Mouse (Mus musculus): ENCODE data around the gene Rnf40.

Rnf40 gene

GRCm38 (mm10) chr7:127588011-127588871 lies at the start of gene Rnf40, which contains the start of gene Ccdc189:
TSS of gene Rnf40 (plus strand) at chr7:127588767.
TSS of gene Ccdc189 (minus strand) at chr7:127588595.
- peak; percentile 95 for DNase-seq (ENCODE audit: extremely low read depth, insufficient read length, low spot score)

DNA sequence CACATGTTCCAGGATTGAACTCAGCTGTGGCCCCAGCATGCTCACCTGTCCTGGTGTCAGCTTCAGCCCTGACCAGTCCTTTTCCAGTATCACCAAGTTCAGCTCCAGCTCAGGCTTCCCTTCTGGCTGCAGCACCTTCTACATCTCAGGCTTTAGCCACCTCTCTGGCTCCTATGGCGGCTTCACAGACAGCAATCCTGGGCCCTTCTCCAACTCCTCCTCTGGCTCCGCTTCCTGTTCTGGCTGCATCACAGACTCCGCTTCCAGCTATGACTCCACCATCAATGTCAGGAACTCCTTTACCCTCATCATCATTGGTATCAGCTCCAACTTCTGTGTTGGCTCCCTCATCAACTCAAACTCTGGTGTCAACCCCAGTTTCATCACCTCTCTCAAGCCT lies 46.9 kb upstream of the Rnf40 start:
- no peak for DNase-seq (ENCODE audit: extremely low read depth, insufficient read length, low spot score)

- no peak for DNase-seq (ENCODE audit: extremely low read depth, insufficient read length, low spot score)
These were observed 39.3 kb upstream of the Rnf40 start for GRCm38 (mm10) chr7:127549116-127549835.

DNA sequence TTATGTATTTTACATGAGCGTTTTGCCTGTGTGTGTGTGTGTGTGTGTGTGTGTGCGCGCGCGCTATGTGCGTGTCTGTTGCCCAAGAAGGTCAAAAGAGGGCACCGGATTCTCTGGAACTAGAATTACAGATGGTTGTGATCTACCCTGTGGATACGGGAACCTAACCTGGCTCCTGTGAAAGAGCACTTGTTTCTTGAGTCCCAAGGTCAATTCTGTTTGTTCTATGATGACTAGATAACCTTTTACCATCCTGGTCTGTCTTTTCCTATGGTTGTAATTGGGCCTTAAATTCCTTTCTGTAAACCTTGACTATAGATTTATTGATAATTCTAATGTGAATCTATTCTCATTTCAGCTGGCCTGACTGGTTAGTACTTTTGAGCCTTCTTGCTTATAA lies 37.0 kb upstream of the Rnf40 start:
- no peak for DNase-seq (ENCODE audit: extremely low read depth, insufficient read length, low spot score)

- DNase-seq (ENCODE audit: extremely low read depth, insufficient read length, low spot score), result no peak
These were observed 28.0 kb upstream of the Rnf40 start for GRCm38 (mm10) chr7:127560580-127560979.

- DNase-seq (ENCODE audit: extremely low read depth, insufficient read length, low spot score), result no peak
These were observed 27.2 kb upstream of the Rnf40 start, which contains the start of gene Tmem265 for GRCm38 (mm10) chr7:127561340-127561858. TSS of gene Tmem265 (plus strand) at chr7:127561390.

DNA sequence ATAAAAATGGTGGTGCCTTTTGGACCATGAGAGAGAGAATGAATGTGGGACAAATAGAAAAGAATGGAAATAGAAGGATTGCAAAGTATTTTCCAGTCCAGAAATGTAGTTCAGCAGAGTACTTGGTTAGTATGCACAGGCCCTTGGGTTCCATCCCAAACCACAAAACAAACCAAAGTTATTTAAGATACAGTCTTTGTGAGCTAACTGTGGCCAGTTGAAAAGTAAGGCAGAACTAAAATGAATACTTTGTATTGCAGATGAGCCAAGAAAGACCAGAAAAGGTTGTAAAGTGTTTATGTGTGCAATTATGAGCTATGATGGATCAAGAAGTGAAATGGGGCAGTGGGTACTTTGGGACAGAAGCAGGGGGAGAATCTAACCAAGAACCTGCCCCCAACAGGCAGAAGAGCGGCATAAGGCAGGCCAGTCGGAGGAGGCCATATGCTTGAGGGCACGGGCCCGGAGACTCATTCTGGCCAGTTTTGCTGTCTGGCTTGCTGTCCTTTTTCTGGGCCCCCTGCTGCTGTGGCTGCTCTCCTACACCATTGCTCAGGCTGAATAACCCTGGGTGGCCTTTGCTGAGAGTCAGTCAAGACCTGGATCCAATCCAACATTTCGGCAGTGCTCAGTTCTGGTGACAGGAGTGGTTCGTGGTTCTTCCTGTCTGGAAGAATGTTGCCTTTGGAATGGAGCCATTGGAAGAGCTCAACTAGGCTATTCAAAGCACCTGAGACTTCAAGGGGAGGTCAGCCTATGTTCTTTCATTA lies 24.0 kb upstream of the Rnf40 start:
- DNase-seq (ENCODE audit: extremely low read depth, insufficient read length, low spot score), result peak; percentile 32

GRCm38 (mm10) chr7:127572895-127573471 lies 15.6 kb upstream of the Rnf40 start, which contains the start of gene Phkg2:
TSS of gene Phkg2 (plus strand) at chr7:127573340.
- DNase-seq (ENCODE audit: extremely low read depth, insufficient read length, low spot score), result peak; percentile 85

GRCm38 (mm10) chr7:127573503-127574008 lies 15.0 kb upstream of the Rnf40 start:
- DNase-seq (ENCODE audit: extremely low read depth, insufficient read length, low spot score), result peak; percentile 30

- DNase-seq (ENCODE audit: extremely low read depth, insufficient read length, low spot score), result no peak
These were observed 14.5 kb upstream of the Rnf40 start for GRCm38 (mm10) chr7:127574115-127574514.

- DNase-seq (ENCODE audit: extremely low read depth, insufficient read length, low spot score), result no peak
These were observed 5.3 kb upstream of the Rnf40 start for GRCm38 (mm10) chr7:127583260-127583659.

DNA sequence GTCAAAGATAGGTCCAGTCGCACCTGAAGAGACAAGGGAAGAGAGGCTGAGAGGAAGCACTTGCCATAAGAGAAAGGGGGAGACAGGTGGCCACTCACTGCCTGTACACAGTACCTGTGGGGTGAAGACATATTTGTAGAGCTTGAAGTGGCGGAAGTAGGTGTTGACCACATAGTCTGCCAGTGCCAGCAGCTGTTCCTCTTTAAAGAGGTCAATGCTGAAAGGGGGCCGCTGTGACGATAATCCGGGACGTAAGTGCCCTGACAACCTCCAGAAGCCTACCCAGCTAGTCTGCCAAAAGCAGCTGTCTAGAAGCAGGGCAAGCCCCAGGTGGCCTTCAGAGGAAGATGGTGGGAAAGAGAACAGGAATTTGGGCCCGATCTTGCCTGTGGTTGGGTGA lies 3.5 kb upstream of the Rnf40 start:
- DNase-seq (ENCODE audit: extremely low read depth, insufficient read length, low spot score), result no peak

- DNase-seq (ENCODE audit: extremely low read depth, insufficient read length, low spot score), result no peak
These were observed 2.4 kb upstream of the Rnf40 start for GRCm38 (mm10) chr7:127586149-127586548.

DNA sequence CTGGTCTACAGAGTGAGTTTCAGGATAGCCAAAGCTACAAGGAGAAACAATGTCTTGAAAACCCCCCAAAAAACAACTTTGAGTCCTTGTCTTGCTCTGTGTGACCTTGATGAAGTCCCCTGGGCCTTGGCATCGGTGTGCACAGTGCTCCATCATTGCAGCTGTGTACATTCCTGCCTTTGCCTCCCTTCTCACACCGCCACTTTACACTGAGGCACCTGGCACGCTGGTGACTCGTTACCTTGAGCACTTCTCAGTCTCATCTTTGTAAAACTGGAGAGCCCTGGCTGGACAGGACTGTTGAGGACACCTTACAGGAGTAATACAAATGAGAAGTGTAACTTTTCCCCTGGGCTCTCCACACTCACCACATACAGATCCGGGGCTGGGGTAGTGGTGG lies 1.4 kb upstream of the Rnf40 start:
- DNase-seq (ENCODE audit: extremely low read depth, insufficient read length, low spot score), result no peak

GRCm38 (mm10) chr7:127588901-127589300 lies 334 bp downstream of the Rnf40 start:
- DNase-seq (ENCODE audit: extremely low read depth, insufficient read length, low spot score), result no peak

DNA sequence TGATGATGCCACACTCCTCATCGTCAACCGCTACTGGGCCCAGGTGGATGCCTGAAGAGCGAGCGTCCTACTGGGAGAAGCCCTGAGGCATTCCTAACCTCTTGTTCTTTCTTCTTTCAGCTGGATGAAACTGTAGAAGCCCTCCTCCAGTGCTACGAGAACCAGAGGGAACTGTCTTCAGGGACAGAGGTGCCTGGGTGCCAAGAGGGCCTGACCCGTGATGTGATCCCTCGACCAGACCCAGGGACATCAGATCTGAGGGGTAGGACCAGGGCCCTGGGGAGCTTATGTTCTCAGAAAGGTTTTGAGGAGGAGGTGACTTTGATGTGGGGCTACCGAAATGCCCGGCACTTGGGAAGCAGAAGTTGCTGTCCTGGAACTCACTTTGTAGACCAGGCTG lies 1.1 kb downstream of the Rnf40 start:
- no peak for DNase-seq (ENCODE audit: extremely low read depth, insufficient read length, low spot score)

GRCm38 (mm10) chr7:127591108-127591507 lies 2.5 kb downstream of the Rnf40 start:
- DNase-seq (ENCODE audit: extremely low read depth, insufficient read length, low spot score), result no peak

DNA sequence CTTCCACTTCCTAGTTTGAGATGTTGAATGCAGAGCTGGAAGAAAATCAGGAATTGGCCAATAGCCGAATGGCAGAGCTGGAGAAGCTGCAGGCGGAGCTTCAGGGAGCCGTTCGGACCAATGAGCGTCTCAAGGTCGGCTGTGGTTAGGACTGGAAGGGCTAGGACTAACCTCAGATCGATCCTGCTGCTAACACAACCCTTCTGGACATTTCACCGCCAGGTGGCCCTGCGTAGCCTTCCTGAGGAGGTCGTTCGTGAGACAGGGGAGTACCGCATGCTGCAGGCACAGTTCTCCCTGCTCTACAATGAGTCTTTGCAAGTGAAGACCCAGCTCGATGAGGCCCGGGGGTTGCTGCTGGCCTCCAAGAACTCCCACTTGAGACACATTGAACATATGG lies 4.0 kb downstream of the Rnf40 start:
- DNase-seq (ENCODE audit: extremely low read depth, insufficient read length, low spot score), result no peak

DNA sequence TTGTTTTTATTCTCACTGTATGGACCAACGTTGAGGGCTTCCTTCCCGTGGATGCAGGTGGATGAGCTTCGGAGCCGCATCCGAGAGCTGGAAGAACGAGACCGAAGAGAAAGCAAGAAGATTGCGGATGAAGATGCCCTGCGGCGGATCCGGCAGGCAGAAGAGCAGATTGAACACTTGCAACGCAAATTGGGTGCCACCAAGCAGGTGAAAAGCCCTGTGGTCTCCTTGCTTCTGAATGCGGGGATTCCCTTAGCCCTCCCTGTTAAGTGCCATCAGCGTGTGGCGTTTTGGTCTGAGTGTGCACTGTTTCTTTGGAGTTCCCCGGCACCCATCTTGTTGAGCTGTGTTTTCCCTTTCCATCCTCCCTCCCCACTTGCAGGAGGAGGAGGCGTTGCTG lies 8.2 kb downstream of the Rnf40 start:
- DNase-seq (ENCODE audit: extremely low read depth, insufficient read length, low spot score), result no peak

- no peak for DNase-seq (ENCODE audit: extremely low read depth, insufficient read length, low spot score)
These were observed 12.0 kb downstream of the Rnf40 start for GRCm38 (mm10) chr7:127600612-127601011.

Measured in 3134 (cell line).